Mouse (Mus musculus) lung, adult 2 months (tissue): ENCODE results near the gene Palmd.

ENCODE experiments used
- CTCF ChIP-seq: fragments of 200-500 bp; IDR thresholded peaks from 2 replicates; pipeline ENCODE4 v1.5.1; 2011; ENCODE audit warnings: mild to moderate bottlenecking, low read length, control low read depth; ENCODE audit not compliant: insufficient read depth
- POLR2A ChIP-seq: fragments of 200-500 bp; IDR thresholded peaks from 2 replicates; pipeline ENCODE4 v1.6.1; 2011; ENCODE audit warnings: low read depth, mild to moderate bottlenecking, control low read depth, low read length, borderline replicate concordance; ENCODE audit errors: extremely low read depth

- TF ChIP-seq POLR2A (no peak), CTCF (no peak)
Measured at GRCm38 (mm10) chr3:116889358-116889757, 79.4 kb downstream of the Palmd start.
